Mouse (Mus musculus) gastrocnemius, postnatal 10 days (tissue): ENCODE data around the gene Hsf2bp. TPM values are rescaled to one million over a fixed set of nuclear protein-coding genes. Genes with fewer than 3 reads are reported as not detected.
"Not testable (repeated sequence)": the region's sequence is repeated elsewhere in the genome, so short reads cannot be mapped to it uniquely, and the experiment has no call there.

Experiments used
- DNase-seq: peaks from one replicate; pipeline ENCODE4 v3.0.0; 2021; ENCODE audit warnings: mixed read lengths
- long read RNA-seq, 2 experiments: library from polyadenylated mRNA; stranded (forward); transcript quantifications; one replicate each; pipeline ENCODE4 v2.0.0; 2021
- total RNA-seq, 2 experiments: library from RNA; stranded (reverse); gene quantifications; 2 replicates each; pipeline ENCODE4 v1.2.3; 2021

Hsf2bp gene
- 1 to 10 TPM; 2.6 to 3.0 TPM for total RNA-seq
- long read RNA-seq, experiment 1, partial matches to known transcripts, result 2 of 3 reads
- long read RNA-seq, experiment 1, other reads (novel, unspliced or antisense), result 1 of 3 reads
- long read RNA-seq, experiment 2, partial matches to known transcripts, result 0 of 2 reads
- long read RNA-seq, experiment 2, other reads (novel, unspliced or antisense), result 1 of 2 reads

DNA sequence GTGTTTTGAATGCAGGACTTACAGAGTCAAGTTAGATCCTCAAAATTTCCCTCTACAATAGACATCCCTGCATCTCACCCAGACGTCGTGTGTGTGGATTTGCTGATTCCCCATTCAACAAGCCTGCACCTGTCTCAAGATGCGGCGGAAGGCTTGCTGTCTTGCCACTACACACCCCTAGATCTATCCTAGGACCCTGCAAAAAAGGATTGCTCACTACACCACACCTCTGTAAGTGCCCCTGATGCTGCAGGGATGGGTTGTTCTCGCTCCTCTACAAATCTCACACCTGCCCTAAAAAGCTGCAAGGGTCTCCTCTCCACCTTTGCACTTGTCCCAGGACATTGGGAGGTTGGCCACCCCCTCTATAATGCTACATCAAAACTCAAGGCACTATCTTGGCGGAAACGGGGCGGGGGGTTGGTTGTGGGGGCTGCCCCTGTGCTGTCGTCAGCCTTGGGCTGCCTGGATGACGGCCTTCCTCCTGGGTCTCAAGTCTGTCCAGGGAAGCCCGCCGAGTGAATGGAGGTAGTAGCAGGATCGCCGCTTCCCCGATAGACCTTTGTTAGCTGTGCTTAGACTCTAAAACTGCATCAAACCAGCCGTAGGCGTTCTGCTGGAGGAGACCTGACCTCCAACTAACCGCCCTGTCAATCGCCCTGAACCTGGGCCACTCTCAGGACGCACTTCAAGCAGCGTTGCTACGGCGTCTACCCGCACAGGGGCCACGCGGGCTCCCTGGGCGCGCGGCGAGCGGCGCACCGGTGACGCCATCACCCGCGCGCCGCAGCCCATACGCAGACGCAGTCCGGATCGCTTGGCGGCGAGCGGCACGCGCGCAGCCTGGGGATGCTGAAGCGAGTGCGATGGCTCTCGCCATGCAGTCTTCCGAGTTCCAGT is at the start of gene Hsf2bp, which contains the start of gene Rrp1b:
Gene Hsf2bp (minus strand): TSS at position 741 of the 900 bp plus-strand sequence.
Gene Rrp1b (plus strand): TSS at position 492 of the 900 bp plus-strand sequence.
- DNase-seq, result peak; percentile 76

DNA sequence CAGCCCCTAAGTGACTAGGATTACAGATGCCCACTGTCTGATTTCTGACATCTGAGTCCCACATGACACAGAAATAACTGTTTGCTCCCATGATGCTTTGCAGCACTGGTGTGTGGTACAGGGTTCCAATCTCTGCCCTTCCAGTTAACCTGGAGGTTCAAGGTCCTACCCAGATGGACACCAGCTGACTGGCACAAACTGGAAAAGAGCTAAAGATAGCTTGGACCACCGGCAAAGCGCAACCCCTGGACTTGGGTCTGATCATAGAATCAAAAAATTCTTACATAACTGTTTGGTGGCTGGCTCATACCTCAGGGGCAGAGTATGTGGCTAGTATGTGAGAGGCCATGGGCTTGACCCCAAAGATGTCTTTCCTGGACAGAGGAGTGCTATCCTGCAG is 47.2 kb upstream of the Hsf2bp start:
- DNase-seq, result no peak

DNA sequence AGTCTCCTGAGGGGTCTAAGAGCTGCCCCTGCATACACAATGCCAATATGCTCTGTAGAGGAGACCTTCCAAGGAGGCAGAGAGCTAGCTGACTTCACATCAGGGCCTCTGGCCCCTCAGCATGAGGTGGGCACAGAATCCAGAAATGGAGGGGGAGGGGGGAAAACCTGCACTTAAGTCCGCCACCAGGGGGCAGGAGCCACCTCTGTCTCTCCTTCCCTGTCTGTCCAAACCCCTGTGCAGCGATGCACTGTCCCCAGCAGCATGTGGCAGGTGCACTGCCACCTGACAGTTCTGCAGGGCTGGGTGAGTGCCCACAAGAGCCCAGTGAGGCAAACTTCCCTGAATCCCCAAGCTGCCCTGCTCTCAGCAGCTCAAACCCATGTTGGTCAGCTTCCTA is 39.0 kb upstream of the Hsf2bp start:
- peak; percentile 66 for DNase-seq

DNA sequence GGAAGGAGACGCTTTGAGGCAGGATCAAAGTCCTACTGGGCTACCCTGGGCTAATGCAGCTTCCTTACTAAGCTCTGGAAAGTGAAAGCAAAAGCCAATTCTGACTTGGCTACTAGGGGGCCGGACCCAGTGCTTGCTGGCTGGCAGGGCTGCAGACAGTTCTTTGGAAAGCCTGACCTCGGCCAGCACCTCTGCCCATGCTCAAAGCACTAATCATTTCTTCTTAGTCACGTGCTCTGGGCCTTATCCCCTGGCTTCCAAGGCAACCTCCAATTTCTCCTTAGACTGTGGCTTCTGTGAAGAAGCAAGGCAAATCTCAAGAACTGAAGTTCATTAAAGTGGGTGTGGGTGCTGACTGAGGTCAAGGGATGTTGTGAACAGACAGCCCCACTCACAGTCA is 38.5 kb upstream of the Hsf2bp start:
- DNase-seq, result no peak

DNA sequence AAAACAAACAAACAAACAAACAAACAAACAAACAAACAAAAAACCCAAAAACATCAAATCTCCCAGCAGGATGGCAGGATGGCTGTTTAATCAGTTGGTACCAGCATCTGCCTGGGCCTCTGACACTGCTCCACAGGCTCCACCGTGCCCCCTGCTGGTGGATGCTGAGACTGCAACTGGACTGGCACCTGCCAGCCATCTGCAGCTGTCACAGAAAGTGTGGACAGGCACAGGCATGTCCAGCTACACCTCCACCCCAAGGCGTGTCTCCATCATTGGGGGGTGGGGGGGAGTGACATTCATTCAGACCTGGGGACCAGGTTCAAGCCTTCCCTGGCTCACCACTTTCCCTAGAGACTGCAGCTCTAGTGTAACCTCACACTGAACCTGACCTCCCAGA is 37.2 kb upstream of the Hsf2bp start:
- DNase-seq, result peak; percentile 94

DNA sequence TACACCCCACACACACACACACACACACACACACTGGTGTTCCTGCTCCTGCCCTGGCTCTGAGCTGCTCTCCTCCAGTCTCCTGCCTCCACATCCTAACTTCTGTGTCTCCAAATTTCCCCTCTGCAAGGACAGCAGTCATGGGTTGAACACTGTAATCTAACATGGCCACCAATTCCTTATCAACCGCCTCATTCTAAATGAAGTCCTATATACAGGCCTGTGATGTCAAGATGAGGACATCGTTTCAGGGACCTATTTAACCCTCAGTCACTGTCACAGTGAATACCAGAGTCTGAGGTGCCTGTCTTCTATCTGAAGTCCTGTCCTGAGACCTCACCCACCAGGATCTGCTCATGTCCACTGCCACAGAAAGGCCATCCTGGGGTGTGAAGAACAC is 32.7 kb upstream of the Hsf2bp start:
- no peak for DNase-seq

DNA sequence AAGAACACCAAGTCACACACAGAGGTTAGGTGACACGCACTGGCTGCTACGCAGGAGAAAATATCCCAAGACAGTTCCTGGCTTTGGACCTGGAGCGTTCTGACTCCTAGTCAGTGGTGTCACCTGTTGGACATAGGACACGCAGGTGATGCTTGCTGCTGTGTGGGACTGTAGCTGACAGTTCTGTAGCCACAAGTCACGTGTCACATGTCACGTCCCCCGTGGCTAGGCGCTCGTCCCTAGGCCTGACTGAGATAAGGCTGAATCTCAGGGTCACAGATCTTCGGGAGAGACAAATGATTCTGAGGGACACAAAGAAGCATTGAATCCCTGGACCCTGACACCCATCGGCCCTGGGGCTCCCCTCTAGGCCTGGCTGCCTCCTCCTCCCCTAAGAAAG is 32.2 kb upstream of the Hsf2bp start:
- DNase-seq, result no peak

DNA sequence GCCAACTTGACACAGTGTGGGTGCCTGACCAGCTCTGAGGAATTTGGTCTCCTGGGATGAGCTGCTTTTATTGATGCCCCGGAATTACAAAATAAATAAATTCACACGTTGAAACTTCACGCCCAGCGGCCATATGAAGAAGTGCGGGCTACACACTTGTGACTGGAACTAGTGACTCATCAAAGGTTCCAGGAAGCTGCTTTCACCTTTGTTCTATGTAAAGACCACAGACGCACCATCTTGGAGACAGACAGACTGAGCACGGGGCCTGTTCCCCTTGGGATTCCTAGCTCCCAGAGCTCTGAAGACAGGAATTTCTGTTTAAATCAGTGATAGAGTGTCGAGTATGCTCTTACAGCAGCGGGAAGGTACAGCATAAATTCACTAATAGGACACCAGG is 31.4 kb upstream of the Hsf2bp start:
- no peak for DNase-seq

DNA sequence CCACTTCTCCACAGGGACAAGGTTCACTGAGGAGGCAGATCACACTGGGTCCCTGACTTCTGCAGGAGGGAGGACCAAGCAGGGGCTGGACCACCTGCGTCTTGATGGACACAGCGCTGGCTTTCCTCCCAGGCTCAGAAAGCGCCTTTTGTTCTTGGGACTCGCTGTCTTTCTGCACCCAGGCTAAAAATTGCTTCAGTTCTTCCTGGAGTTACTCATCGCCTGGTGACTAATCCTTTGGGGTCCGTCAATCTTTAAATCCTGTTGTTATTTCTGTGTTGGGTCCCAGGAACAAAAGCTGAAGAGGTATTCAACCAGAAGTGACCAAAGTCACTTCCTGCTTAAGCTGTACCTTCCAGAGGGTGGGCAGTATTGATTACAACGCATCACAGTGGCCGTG is 28.6 kb upstream of the Hsf2bp start:
- not testable (repeated sequence) for DNase-seq

DNA sequence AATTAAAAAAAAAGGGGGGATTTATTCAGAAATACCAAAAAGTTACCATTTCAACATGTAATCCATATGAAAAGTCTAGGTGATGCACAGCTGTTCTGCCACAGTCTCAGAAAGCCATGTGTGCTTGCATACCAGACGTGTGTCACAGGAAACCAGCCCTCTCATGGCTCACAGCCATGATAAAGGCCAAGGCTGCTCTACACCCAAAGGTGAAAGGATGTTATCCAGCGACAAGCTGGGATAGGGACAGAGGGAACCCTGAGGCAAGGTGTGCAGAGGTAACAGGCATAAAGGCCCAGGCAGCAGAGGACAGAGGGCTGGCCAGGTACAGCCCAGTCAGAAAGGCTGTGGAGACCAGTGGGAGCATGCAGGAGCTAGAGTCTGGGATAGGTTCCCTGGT is 27.5 kb upstream of the Hsf2bp start:
- DNase-seq, result no peak

DNA sequence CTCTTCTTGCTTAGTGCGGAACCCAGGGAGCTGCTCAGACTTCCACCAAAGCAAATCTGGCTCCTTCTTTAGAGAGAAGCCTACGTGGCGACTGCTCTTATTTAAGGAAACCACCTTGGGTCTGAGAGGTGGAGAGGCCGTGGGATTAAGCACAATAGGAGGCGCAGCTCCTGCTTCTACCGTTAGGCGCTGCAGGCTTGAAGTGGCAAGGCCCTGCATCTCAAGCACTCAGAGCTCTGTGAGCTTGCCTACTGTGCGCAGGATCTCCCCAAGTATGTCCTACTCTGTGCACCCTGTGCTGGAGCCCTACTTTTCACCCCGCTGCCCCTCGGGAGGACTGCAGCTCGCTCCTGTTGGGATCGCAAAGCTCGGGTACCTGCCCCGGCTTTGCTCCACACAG is 25.1 kb upstream of the Hsf2bp start:
- no peak for DNase-seq

DNA sequence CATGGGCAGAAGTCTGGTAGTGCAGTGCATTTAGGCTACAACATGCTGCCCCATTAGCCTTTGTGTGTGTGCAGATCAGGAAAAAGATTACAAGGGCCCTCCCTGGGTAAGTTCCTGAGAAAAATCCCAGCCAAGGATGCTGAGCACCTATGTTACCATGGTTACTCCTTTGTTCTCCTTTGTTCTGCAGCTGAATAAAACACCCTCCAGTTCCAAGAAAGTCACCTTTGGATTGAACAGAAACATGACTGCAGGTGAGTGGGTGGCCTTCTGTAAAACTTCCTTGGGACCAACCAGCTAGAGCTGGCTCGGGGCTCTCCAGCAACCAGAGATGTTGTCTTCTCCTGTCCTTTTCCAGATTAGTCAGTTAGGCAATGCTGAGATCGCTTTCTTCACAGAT is 22.9 kb upstream of the Hsf2bp start:
- DNase-seq, result no peak

DNA sequence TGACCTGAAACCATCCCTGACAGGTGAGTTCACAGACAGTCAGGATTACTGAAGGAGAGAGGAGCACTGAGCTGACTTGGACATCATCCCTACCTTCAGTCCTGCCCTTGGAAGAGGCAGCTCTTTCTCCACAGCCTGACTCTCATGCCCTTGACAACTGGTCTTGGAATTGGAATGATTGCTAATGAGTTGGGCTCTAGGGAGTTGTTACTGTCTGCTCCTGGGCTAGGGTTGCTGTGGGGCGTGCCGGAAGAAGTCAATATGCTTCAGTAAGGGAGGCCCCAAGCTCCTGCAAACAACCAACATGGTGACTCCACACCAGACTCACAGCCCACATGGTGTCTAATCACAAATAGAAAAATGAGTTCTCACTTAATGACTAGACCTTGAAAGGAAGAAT is 21.7 kb upstream of the Hsf2bp start:
- DNase-seq, result no peak

DNA sequence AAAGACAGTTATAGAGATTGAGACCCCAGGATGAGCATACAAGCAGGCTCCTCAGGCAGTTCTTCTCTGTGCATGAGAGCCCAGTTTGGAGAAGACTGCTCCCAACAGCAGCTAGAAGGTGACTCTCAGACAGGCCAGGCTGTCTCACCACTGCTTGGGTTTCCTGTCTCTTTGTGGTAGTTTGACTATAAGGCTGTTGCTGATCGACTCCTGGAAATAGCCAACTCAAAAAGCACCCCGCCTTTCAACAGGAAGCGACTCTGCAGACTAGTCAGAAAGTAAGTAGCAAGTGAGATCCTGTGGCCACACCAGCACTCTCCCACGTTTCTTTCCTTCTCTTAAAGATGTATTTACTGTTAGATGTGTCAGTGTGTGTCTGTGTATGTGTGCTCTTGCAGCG is 17.5 kb upstream of the Hsf2bp start:
- no peak for DNase-seq

DNA sequence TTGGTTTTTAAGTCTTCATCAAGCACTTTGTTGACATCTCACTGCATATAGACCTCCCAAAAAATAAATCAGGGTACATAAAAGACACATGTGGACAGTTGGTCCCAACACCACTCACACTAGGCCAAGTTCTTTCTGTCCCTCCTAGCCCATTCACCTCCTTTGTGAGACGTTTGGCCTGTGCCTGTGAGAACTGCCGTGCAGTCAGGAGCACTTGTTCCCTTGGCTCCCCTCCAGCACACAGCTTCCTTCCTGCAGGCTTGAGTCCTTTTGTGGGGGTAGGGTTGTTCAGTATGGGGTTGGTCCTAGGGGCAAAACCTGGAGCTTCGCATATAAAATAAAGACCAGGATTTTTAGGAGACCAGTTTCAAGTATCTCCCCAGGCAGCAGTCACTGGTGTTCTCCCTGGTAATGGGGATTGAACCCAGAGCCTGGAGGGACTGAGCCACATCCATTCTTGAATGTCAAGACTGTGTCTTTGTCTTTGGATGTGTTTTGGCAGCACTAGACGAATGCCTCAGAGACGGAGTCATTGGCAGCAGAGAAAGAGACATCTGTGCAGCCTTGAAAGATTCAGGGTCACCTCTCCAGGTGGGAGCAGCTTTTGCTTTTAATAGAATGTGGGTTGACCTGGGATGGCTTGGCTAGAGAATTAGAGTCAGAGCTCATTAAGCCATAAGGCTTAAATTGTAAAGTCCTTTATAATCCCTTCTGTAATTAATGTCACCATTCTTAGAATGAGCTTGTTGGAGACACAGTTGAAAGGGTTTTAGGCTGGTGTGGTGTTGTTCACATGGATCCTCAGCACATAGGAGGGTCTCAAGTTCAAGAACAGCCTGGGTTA is 16.3 kb upstream of the Hsf2bp start:
- no peak for DNase-seq

DNA sequence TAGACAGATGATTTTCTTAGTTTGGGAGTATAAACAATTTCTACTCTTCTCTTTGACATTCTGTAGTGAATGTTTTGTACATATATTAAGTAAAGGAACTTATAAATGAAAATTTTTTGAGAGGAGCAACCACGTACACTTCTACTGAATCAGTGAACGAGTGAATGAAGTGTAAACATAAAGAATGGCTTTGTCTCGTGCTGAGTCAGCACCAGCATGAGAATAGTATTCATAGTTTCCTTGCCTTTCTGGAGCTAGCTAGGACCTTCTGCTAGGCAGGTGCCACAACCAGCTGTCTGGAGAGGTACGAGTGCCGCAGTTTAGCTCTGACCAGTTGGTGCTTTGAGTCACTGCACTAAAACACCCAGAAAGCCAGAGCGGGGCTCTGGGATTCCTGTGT is 14.5 kb upstream of the Hsf2bp start:
- no peak for DNase-seq

DNA sequence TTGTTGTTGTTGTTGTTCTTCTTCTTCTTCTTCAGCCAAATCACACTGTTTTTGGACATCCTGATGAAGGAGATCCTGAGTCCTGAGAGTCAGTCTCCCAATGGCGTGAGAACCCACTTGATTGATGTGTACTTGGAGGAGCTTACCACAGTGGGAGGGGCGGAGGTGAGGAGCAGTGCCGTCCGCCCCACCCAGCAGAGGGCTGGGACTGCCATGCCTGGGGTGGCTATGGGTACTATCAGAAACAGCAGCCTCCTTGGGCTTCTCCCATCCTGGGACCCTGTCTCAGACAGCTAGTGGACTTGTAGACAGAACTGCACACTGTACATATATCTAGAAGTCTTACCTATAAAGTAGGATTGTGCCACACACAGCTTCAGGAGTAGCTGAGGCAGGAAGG is 13.8 kb upstream of the Hsf2bp start:
- DNase-seq, result no peak

DNA sequence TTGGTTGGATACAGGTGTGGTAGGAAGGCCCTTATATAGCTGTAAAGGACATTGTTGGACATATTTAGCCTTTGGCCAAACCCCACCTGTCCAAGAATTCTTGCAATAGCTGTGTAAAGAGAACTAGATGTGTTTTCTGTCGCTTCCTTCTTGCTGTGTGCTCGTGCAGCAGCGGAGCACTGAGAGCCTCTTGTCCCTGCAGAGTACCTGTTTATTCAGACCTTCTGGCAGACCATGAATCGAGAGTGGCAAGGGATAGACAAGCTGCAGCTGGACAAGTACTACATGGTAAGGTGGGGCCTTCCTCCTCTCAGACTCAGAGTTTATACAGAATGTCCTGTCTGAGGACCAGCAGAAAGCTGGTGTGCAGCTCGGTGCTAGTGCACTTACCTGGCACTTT is 12.2 kb upstream of the Hsf2bp start:
- no peak for DNase-seq

DNA sequence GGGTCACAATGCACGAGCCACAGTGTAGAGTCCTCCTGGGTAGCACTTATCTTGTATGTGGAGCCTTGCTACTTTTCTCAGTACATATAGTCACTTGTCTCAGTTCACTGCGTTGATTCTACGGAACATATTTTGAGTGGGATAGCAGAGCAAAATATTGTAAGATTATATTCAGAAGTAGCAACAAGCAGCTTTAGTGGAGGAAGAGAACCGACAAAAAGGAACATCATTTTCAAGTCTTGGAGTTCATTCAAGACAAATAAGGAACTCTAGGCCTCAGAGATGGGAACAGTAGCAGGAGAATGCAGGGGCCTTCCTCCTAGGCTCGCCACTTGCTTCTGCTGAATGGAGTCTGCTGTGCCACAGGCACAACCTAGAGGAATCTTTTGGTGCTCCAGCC is 10.4 kb upstream of the Hsf2bp start:
- DNase-seq, result no peak

DNA sequence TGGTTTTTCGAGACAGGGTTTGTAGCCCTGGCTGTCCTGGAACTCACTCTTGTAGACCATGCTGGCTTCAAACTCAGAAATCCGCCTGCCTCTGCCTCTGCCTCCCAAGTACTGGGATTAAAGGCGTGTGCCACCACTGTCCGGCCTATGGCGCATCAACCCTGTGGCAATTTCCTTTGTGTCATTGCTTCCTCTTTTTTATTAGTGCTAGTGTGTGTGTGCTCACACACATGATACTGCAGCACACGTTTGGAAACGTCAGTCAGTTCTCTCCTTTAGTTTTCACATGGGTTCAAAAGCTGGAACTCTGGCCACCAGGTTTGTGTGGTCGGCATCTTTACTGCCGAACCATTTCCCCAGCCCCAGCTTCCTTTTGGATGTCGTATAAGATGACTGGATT is 4.1 kb upstream of the Hsf2bp start:
- DNase-seq, result no peak

DNA sequence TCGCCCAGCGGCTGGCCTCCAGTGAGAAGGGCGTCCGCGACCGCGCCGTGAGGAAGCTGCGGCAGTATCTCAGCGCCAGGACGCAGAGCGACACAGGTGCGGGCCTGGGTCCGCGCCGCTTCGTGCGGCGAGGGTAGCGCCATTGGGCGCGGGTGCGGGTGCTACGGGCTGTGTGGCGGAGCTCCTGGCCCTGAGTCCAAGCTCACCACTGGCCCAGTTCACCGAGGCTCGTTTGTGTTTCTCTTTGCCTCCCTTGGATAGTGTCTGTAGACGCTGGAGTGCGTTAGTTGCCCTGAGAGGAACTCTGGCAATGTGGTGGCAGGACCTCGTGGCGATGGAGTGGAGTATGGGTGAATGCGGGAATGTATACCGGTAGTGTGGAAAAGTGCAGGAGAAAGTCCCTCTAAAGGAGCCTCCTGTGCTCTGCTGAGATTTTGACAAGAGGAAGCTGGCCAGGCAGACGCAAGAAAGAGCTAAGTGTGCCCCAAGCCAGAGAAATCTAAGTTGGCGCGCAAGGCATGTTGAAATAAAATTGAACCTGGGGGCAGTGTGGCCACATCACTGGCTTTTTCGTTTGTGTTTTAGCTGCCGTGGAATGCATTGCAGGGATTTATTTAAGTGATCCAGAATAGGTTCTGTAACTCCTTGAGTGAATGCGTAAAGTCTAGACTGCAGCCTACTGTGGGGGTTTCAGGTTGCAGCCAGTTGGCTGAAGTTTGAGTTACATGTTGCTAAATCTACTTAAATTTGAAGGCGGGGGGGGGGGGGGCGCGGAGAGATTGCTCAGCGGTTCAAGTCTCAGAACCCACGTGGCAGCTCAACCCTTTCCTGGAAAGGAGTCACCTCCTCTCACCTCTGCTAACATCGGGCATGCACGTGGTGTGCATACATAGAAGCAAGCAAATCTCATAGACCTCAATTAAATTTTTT is 625 bp upstream of the Hsf2bp start:
- no peak for DNase-seq

DNA sequence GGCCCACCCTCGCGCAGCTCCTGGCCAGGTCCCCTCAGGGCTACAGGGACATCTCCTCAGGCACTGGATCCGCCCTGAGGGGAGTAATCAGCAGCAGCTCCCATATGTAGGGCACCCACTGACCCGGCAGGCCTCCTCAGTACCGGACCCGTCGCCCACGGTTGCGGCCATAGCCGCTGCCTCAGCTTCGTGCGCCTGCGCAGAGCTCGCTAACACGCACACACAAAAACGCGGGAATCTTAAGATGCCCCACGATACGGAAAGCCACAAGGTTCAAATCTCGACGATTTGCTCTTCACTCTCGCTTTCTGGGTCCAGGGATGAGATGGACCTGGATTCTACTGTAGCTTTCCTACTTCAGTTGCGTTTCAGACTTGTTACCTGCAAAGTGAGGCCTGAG is 1.8 kb downstream of the Hsf2bp start:
- no peak for DNase-seq
